8 mouse cellular contexts compared by ENCODE assay signal in genomic region chr2:125724546-125725114, GRCm38 (mm10). TPM values are rescaled to one million over a fixed set of nuclear protein-coding genes. Genes with fewer than 3 reads are reported as not detected.
DNase-seq lines count a peak whose midpoint lies in the region; ATAC-seq and TF ChIP-seq lines count a peak whose summit lies in the region.

No protein-coding gene starts in this region.

- H3K4me1 ChIP-seq in embryonic fibroblast, embryonic 13.5 days (ENCODE audit: control insufficient read depth, insufficient read depth, low read length) = 0 out of 2 replicates have a peak, but pooled peaks cover 7% of the 10 kb centered on the region
- peaks cover 7% of the 10 kb centered on the region for H3K4me1 ChIP-seq in midbrain, embryonic 11.5 days (ENCODE audit: control insufficient read depth, insufficient read depth, low read length)

- peak; percentile 62; the same call in 1 of the 2 replicates for ATAC-seq in midbrain, embryonic 11.5 days (ENCODE audit: low FRiP score)

- H3K36me3 ChIP-seq in midbrain, embryonic 11.5 days (ENCODE audit: control insufficient read depth, insufficient read depth, low read length) = no peaks in the 10 kb centered on the region

- H3K27ac ChIP-seq in embryonic fibroblast, embryonic 13.5 days (ENCODE audit: insufficient read depth, low read length) = no peak overlapping the region
- H3K27ac ChIP-seq in midbrain, embryonic 11.5 days (ENCODE audit: low read depth, low read length) = no peak overlapping the region

- peak; percentile 18 for DNase-seq in adrenal gland, postnatal 10 days
- no peak for DNase-seq in adrenal gland, adult 18-20 months (ENCODE audit: low spot score in 2 of 2)
- peak; percentile 21 for DNase-seq in MN1 (ENCODE audit: low spot score)
- DNase-seq in kidney, adult 18-20 months = peak; percentile 18
- peak; percentile 92 for DNase-seq in midbrain, embryonic 11.5 days (ENCODE audit: low spot score, missing footprints)
- DNase-seq in thymus, postnatal 36 days = peak; percentile 42 to 62
- no peak for DNase-seq in right cerebral cortex, postnatal 36 days (ENCODE audit: low spot score in 2 of 2)

- peak overlapping the region; percentile 46 for H3K9ac ChIP-seq in midbrain, embryonic 11.5 days (ENCODE audit: low read length)

- peak overlapping the region; percentile 77 for H3K4me2 ChIP-seq in midbrain, embryonic 11.5 days

- TF ChIP-seq POLR2A in embryonic fibroblast, embryonic 13.5 days (IDR thresholded peaks at IDR 0.05; ENCODE audit: low read depth, low read length) = no peak

- no peak for TF ChIP-seq CTCF in embryonic fibroblast, embryonic 13.5 days (IDR thresholded peaks at IDR 0.05; ENCODE audit: borderline replicate concordance, insufficient read depth, low read length)

- H3K9me3 ChIP-seq in midbrain, embryonic 11.5 days (ENCODE audit: control insufficient read depth, low read length) = no peaks in the 10 kb centered on the region

- 0 out of 2 replicates have a peak overlapping the region, but pooled peaks have one; percentile 12 for H3K4me3 ChIP-seq in embryonic fibroblast, embryonic 13.5 days (ENCODE audit: insufficient read depth, low read length)
- peak overlapping the region; percentile 35 for H3K4me3 ChIP-seq in midbrain, embryonic 11.5 days (ENCODE audit: low read depth, low read length)

- WGBS in midbrain, embryonic 11.5 days = 2% methylated on average over 16 of the region's 16 CpGs

- peaks cover 33% of the 10 kb centered on the region for H3K27me3 ChIP-seq in midbrain, embryonic 11.5 days (ENCODE audit: control insufficient read depth, insufficient read depth, low read length)

RNA-seq across cellular contexts. Expression of gene Shc4, which starts 0.7 kb away (rescaled TPM):
- 1 to 10 TPM; 2.6 to 3.2 TPM for total RNA-seq in adrenal gland, postnatal 10 days (2021)
- total RNA-seq in adrenal gland, adult 18-20 months (2021) = 1 to 10 TPM; 2.8 to 3.0 TPM
- 2.9 and 3.7 TPM in 2 replicates for polyA plus RNA-seq in embryonic fibroblast, embryonic 13.5 days (2011; ENCODE audit: insufficient read length, low read depth, missing spikeins)
- 0.82 and 0.92 TPM in 2 replicates for polyA plus RNA-seq in midbrain, embryonic 11.5 days (2014; fragmentation: Nextera tagmentation; extraction: Ambion mirVana)

RNA-seq across cellular contexts. Expression of gene Eid1, which starts 51.7 kb away (rescaled TPM):
- 100 to 1,000 TPM; 111 to 122 TPM for total RNA-seq in adrenal gland, postnatal 10 days (2021)
- 100 to 1,000 TPM; 108 to 126 TPM for total RNA-seq in adrenal gland, adult 18-20 months (2021)
- 115 and 131 TPM in 2 replicates for polyA plus RNA-seq in embryonic fibroblast, embryonic 13.5 days (2011; ENCODE audit: insufficient read length, low read depth, missing spikeins)
- polyA plus RNA-seq in midbrain, embryonic 11.5 days (2014; fragmentation: Nextera tagmentation; extraction: Ambion mirVana) = 281 and 308 TPM in 2 replicates

RNA-seq across cellular contexts. Expression of gene Secisbp2l, which starts 58.0 kb away (rescaled TPM):
- total RNA-seq in adrenal gland, postnatal 10 days (2021) = 10 to 100 TPM; 45.6 to 52.6 TPM
- total RNA-seq in adrenal gland, adult 18-20 months (2021) = 10 to 100 TPM; 49.9 to 57.2 TPM
- 43.8 and 46.4 TPM in 2 replicates for polyA plus RNA-seq in embryonic fibroblast, embryonic 13.5 days (2011; ENCODE audit: insufficient read length, low read depth, missing spikeins)
- polyA plus RNA-seq in midbrain, embryonic 11.5 days (2014; fragmentation: Nextera tagmentation; extraction: Ambion mirVana) = 24.8 and 28.9 TPM in 2 replicates

Comparison
In these comparisons a context has a peak if more than half of its experiments do, and no peak if none do; other contexts are left out.
1. DNase-seq: peak in adrenal gland, postnatal 10 days (single experiment), MN1 (single experiment), kidney, adult 18-20 months (single experiment), midbrain, embryonic 11.5 days (single experiment) and thymus, postnatal 36 days (2 of 2); none in adrenal gland, adult 18-20 months (0 of 2) and right cerebral cortex, postnatal 36 days (0 of 2).